Mouse (Mus musculus) lung, embryonic 14.5 days (tissue): Measurements from ENCODE around the gene Map7. TPM values are rescaled to one million over a fixed set of nuclear protein-coding genes. Genes with fewer than 3 reads are reported as not detected.

Experiments
- ATAC-seq: fragments of 200-750 bp; cut with Nextera tagmentation; 2 replicates; pipeline ENCODE4 v1.8.0; 2017; ENCODE audit warnings: mild to moderate bottlenecking, moderate TSS enrichment, moderate library complexity; ENCODE audit not compliant: insufficient read depth
- DNase-seq: peaks from one replicate; pipeline ENCODE4 v3.0.0-alpha.2; 2015
- H3K27ac ChIP-seq: fragments of 300-500 bp; sonication (generic); 2 replicates; pipeline ENCODE4 v1.5.1; 2014; ENCODE audit warnings: low read depth, mild to moderate bottlenecking, moderate library complexity
- H3K27me3 ChIP-seq: fragments of 300-500 bp; sonication (generic); 2 replicates; pipeline ENCODE4 v1.6.1; 2014; ENCODE audit warnings: low read length, control low read depth; ENCODE audit not compliant: insufficient read depth
- H3K36me3 ChIP-seq: fragments of 300-500 bp; sonication (generic); 2 replicates; pipeline ENCODE4 v1.6.1; 2014; ENCODE audit warnings: control low read depth; ENCODE audit not compliant: insufficient read depth
- H3K4me1 ChIP-seq: fragments of 300-500 bp; sonication (generic); 2 replicates; pipeline ENCODE4 v1.6.1; 2014; ENCODE audit warnings: antibody characterized with exemption, control low read depth; ENCODE audit not compliant: insufficient read depth
- H3K4me2 ChIP-seq: fragments of 300-500 bp; sonication (generic); 2 replicates; pipeline ENCODE4 v1.6.1; 2014; ENCODE audit warnings: mild to moderate bottlenecking
- H3K4me3 ChIP-seq: fragments of 300-500 bp; sonication (generic); 2 replicates; pipeline ENCODE4 v1.5.1; 2014; ENCODE audit warnings: low read depth, low read length
- H3K9ac ChIP-seq: fragments of 300-500 bp; sonication (generic); 2 replicates; pipeline ENCODE4 v1.6.1; 2014
- H3K9me3 ChIP-seq: fragments of 300-500 bp; sonication (generic); 2 replicates; pipeline ENCODE4 v1.6.1; 2016; ENCODE audit warnings: low read depth, low read length, control low read depth
- CTCF ChIP-seq: IDR thresholded peaks from 2 replicates; pipeline ENCODE4 v1.5.1; 2016; ENCODE audit warnings: antibody characterized with exemption, low read depth
- WGBS: fragments of 180-500 bp; shearing (Covaris S2); extraction: QIAGEN DNeasy Blood & Tissue Kit; methylation state at CpG from one replicate; pipeline ENCODE4 v1.1.7; 2014; 5-methylcytosine and 5-hydroxymethylcytosine counted together
- microRNA-seq: library from miRNA; unstranded; fragments of <30 nt; microRNA quantifications from one replicate; pipeline ENCODE4, GENCODE M21; 2016; ENCODE audit warnings: borderline number of aligned reads
- polyA plus RNA-seq: library from polyadenylated mRNA; unstranded; fragments of >200 nt; fragmentation: Nextera tagmentation; extraction: Ambion mirVana; gene quantifications from 2 replicates; pipeline ENCODE4 v1.2.1, GENCODE M21; 2014

Map7 gene
- polyA plus RNA-seq, 1 experiment from 2014 or later, result 9.3 TPM

DNA sequence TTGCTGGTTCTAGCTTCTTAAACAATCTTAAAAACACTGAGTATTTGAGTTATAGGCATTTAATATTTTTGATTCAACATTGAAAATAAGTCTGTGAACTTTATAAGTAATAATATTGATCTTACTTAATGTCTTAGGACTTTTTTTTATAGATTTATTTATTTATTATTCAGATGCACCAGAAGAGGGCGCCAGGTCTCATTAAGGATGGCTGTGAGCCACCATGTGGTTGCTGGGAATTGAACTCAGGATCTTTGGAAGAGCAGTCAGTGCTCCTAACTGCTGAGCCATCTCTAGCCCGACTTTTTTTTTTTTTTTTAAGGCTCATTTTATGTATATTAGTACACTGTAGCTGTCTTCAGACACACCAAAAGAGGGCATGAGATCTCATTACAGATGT lies 166.5 kb downstream of the Map7 start:
- 48% methylated on average over 2 of the region's 2 CpGs for WGBS
- H3K4me2 ChIP-seq, result no peak overlapping the region
- no peak overlapping the region for H3K4me3 ChIP-seq
- H3K27me3 ChIP-seq, result no peaks in the 10 kb centered on the region
- H3K4me1 ChIP-seq, result peaks cover 4% of the 10 kb centered on the region
- ATAC-seq, result no peak
- no peak overlapping the region for H3K27ac ChIP-seq
- no peaks in the 10 kb centered on the region for H3K9me3 ChIP-seq
- peak; percentile 29 for DNase-seq
- 0 out of 2 replicates have a peak, but pooled peaks have one; percentile 24 for TF ChIP-seq CTCF
- peaks cover 29% of the 10 kb centered on the region for H3K36me3 ChIP-seq
- H3K9ac ChIP-seq, result no peak overlapping the region

DNA sequence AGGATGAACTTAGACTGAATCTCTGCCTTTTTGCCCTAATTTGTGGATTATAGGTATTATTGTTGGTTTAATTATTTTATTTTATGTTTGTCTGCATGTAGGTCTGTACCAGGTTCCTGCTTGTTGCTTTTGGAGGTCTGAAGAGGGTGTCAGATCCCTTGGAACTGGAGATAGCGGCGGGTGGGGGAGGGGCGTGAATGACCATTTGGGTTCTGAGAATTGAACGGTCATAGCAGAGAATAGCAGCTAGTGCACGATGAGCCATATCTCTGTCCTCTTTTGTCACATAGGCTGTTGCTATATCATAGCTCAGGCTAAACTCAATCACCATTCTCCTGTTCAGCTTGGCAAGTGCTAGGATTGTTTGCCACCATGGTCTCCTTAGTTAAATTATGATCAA lies 169.2 kb downstream of the Map7 start:
- Histone ChIP-seq H3K9me3 (no peaks in the 10 kb centered on the region), H3K9ac (no peak overlapping the region), H3K27ac (no peak overlapping the region), H3K27me3 (no peaks in the 10 kb centered on the region), H3K4me1 (peaks cover 4% of the 10 kb centered on the region; the same call in 1 of the 2 replicates), H3K4me3 (no peak overlapping the region), H3K4me2 (no peak overlapping the region), H3K36me3 (peaks cover 38% of the 10 kb centered on the region)
- TF ChIP-seq CTCF, result no peak
- no peak for DNase-seq
- WGBS, result 77% methylated on average over 5 of the region's 5 CpGs
- ATAC-seq, result no peak

DNA sequence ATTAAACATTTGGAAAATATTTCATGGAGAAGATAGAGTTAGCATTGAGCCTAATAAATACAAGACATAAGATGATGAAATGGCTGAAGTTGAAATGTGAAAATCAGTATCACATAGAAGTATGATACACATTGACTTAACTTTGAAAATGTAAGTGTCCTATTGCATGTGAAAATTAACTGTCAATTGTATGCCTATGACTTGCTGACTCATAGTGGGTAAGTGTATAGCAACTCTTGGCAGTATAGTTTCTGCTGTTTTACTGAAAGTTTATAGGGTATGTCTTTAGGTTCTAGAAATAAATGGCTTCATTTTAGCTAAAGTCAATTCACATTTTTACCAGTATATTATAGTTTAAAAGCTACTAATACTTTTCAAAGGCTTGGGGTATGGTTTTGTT lies 178.0 kb downstream of the Map7 start:
- no peak for DNase-seq
- no peaks in the 10 kb centered on the region for H3K27me3 ChIP-seq
- H3K4me1 ChIP-seq, result no peaks in the 10 kb centered on the region
- ATAC-seq, result no peak
- H3K27ac ChIP-seq, result no peak overlapping the region
- H3K4me3 ChIP-seq, result no peak overlapping the region
- H3K9ac ChIP-seq, result no peak overlapping the region
- no peak overlapping the region for H3K4me2 ChIP-seq
- H3K36me3 ChIP-seq, result peaks cover 83% of the 10 kb centered on the region
- no peak for TF ChIP-seq CTCF
- H3K9me3 ChIP-seq, result no peaks in the 10 kb centered on the region

Small RNA genes lying within 50 kb of the gene (microRNA-seq; reads per million reads assigned to microRNA genes)
- gene Mir6413, result not detected

Other genes with a start within 250 kb of the Map7 start
- 24.5 and 25.1 TPM in 2 replicates for gene Pex7, start 240.8 kb upstream of the Map7 start, polyA plus RNA-seq
- 2.2 and 2.5 TPM in 2 replicates for gene Map3k5, start 214.0 kb upstream of the Map7 start, polyA plus RNA-seq
- gene Bclaf1, start 164.0 kb downstream of the Map7 start, polyA plus RNA-seq, result 151 and 155 TPM in 2 replicates
- 3.2 and 4.9 TPM in 2 replicates for gene Mtfr2, start 199.3 kb downstream of the Map7 start, polyA plus RNA-seq